In genomic region chr12:17709926-17710746, GRCm38 (mm10) we compare ENCODE assay signal across 9 mouse cellular contexts. TPM values are rescaled to one million over a fixed set of nuclear protein-coding genes. Genes with fewer than 3 reads are reported as not detected.
DNase-seq lines count a peak whose midpoint lies in the region; ATAC-seq and TF ChIP-seq lines count a peak whose summit lies in the region.
"Had no signal": no experiment of that assay in that cellular context is flagged by ENCODE, and none has a peak within 500 bp of the region (broad histone marks: within the 10 kb centered on the region; RNA-seq: fewer than 3 reads in every experiment).

No protein-coding gene starts in this region.

- H3K27ac ChIP-seq in lung, postnatal 0 days (ENCODE audit: low read length), result 0 out of 2 replicates have a peak overlapping the region, but pooled peaks have one; percentile 3
- no peak overlapping the region for H3K27ac ChIP-seq in hindbrain, embryonic 12.5 days
- H3K27ac ChIP-seq in limb, embryonic 12.5 days, result peak overlapping the region; percentile 69
- H3K27ac ChIP-seq in stomach, embryonic 15.5 days, result peak overlapping the region; percentile 38

- DNase-seq in lung, postnatal 0 days (ENCODE audit: low spot score), result peak; percentile 29
- no peak for DNase-seq in lung, postnatal 4 days
- DNase-seq in MN1 (ENCODE audit: low spot score), result no peak
- DNase-seq in ovary, adult 18-20 months (ENCODE audit: low spot score), result no peak
- no peak for DNase-seq in left cerebral cortex, postnatal 36 days (ENCODE audit: low spot score in 2 of 2)

- no peak for TF ChIP-seq EP300 in lung, postnatal 0 days (IDR thresholded peaks at IDR 0.05)

- H3K36me3 ChIP-seq in lung, postnatal 0 days (ENCODE audit: insufficient read depth, low read length), result no peaks in the 10 kb centered on the region
- H3K36me3 ChIP-seq in hindbrain, embryonic 12.5 days, result no peaks in the 10 kb centered on the region
- no peaks in the 10 kb centered on the region for H3K36me3 ChIP-seq in limb, embryonic 12.5 days
- H3K36me3 ChIP-seq in stomach, embryonic 15.5 days, result no peaks in the 10 kb centered on the region

- no peak overlapping the region for H3K9ac ChIP-seq in lung, postnatal 0 days (replicated peaks; ENCODE audit: low read depth)
- H3K9ac ChIP-seq in hindbrain, embryonic 12.5 days, result no peak overlapping the region
- no peak overlapping the region for H3K9ac ChIP-seq in limb, embryonic 12.5 days (replicated peaks)
- no peak overlapping the region for H3K9ac ChIP-seq in stomach, embryonic 15.5 days

- intact Hi-C loops in left cerebral cortex, postnatal 36 days (cut with DNase I), result no loop called here

- H3K9me3 ChIP-seq in lung, postnatal 0 days (ENCODE audit: low read length), result no peaks in the 10 kb centered on the region
- H3K9me3 ChIP-seq in hindbrain, embryonic 12.5 days (replicated peaks), result no peaks in the 10 kb centered on the region; the same call in 1 of the 2 replicates
- H3K9me3 ChIP-seq in limb, embryonic 12.5 days, result no peaks in the 10 kb centered on the region; the same call in 1 of the 2 replicates
- no peaks in the 10 kb centered on the region for H3K9me3 ChIP-seq in stomach, embryonic 15.5 days

- H3K4me1 ChIP-seq in lung, postnatal 0 days (ENCODE audit: insufficient read depth, low read depth, low read length), result peaks cover 26% of the 10 kb centered on the region; the same call in 1 of the 2 replicates
- peaks cover 26% of the 10 kb centered on the region for H3K4me1 ChIP-seq in hindbrain, embryonic 12.5 days
- peaks cover 44% of the 10 kb centered on the region for H3K4me1 ChIP-seq in limb, embryonic 12.5 days (replicated peaks)
- H3K4me1 ChIP-seq in stomach, embryonic 15.5 days, result peaks cover 15% of the 10 kb centered on the region

- 0 out of 2 replicates have a peak overlapping the region, but pooled peaks have one; percentile 8 for H3K4me2 ChIP-seq in lung, postnatal 0 days (replicated peaks; ENCODE audit: low read depth, low read length)
- no peak overlapping the region for H3K4me2 ChIP-seq in hindbrain, embryonic 12.5 days (replicated peaks)
- peak overlapping the region; percentile 40 for H3K4me2 ChIP-seq in limb, embryonic 12.5 days
- peak overlapping the region; percentile 20; the same call in 1 of the 2 replicates for H3K4me2 ChIP-seq in stomach, embryonic 15.5 days

- no peak for TF ChIP-seq CTCF in lung, postnatal 0 days (IDR thresholded peaks at IDR 0.05)

- WGBS in lung, postnatal 0 days, result 39% methylated on average over 17 of the region's 17 CpGs
- 72% methylated on average over 17 of the region's 17 CpGs for WGBS in hindbrain, embryonic 12.5 days
- 10% methylated on average over 17 of the region's 17 CpGs for WGBS in limb, embryonic 12.5 days
- 40% methylated on average over 17 of the region's 17 CpGs for WGBS in stomach, embryonic 15.5 days

- no peaks in the 10 kb centered on the region for H3K27me3 ChIP-seq in lung, postnatal 0 days (replicated peaks; ENCODE audit: insufficient read depth, low read length)
- H3K27me3 ChIP-seq in hindbrain, embryonic 12.5 days, result no peaks in the 10 kb centered on the region
- H3K27me3 ChIP-seq in limb, embryonic 12.5 days, result no peaks in the 10 kb centered on the region; the same call in 1 of the 2 replicates
- H3K27me3 ChIP-seq in stomach, embryonic 15.5 days (replicated peaks), result no peaks in the 10 kb centered on the region

- ATAC-seq in lung, postnatal 0 days, result 0 out of 2 replicates have a peak, but pooled peaks have one; percentile 19
- peak; percentile 39; the same call in 1 of the 2 replicates for ATAC-seq in hindbrain, embryonic 12.5 days (ENCODE audit: low FRiP score)
- ATAC-seq in limb, embryonic 12.5 days (ENCODE audit: insufficient number of reproducible peaks, insufficient read depth, low FRiP score, low TSS enrichment, low read depth), result peak; percentile 84
- ATAC-seq in stomach, embryonic 15.5 days (ENCODE audit: insufficient read depth, low FRiP score, low read depth), result peak; percentile 74; the same call in 1 of the 2 replicates

- H3K4me3 ChIP-seq in lung, postnatal 0 days (ENCODE audit: low read depth, low read length), result no peak overlapping the region
- H3K4me3 ChIP-seq in hindbrain, embryonic 12.5 days, result no peak overlapping the region
- H3K4me3 ChIP-seq in limb, embryonic 12.5 days (replicated peaks), result no peak overlapping the region
- H3K4me3 ChIP-seq in stomach, embryonic 15.5 days (replicated peaks), result no peak overlapping the region
- H3K4me3 ChIP-seq: erythroblast, embryonic 14.5 days had no signal

RNA-seq across cellular contexts. Expression of gene Hpcal1, which starts 19.5 kb away (rescaled TPM):
- polyA plus RNA-seq in lung, postnatal 0 days (2015; fragmentation: Nextera tagmentation; extraction: Ambion mirVana), result 127 and 145 TPM in 2 replicates
- 42.8 and 48.9 TPM in 2 replicates for polyA plus RNA-seq in hindbrain, embryonic 12.5 days (2016; fragmentation: Nextera tagmentation; extraction: Ambion mirVana)
- polyA plus RNA-seq in limb, embryonic 12.5 days (2016; fragmentation: Nextera tagmentation; extraction: Ambion mirVana), result 24.0 and 27.0 TPM in 2 replicates
- 61.0 and 62.7 TPM in 2 replicates for polyA plus RNA-seq in stomach, embryonic 15.5 days (2015; fragmentation: Nextera tagmentation; extraction: Ambion mirVana)
- 10 to 100 TPM; 82.6 to 94.5 TPM for total RNA-seq in left cerebral cortex, postnatal 36 days (2021)

Comparison
In these comparisons a context has a peak if more than half of its experiments do, and no peak if none do; other contexts are left out.
1. ATAC-seq: peak in every context shown above with its lines; median percentile 84 in limb, embryonic 12.5 days; 74 in stomach, embryonic 15.5 days; 39 in hindbrain, embryonic 12.5 days; 19 in lung, postnatal 0 days.